ENCODE assay signal across 8 mouse cellular contexts in the genomic region with DNA sequence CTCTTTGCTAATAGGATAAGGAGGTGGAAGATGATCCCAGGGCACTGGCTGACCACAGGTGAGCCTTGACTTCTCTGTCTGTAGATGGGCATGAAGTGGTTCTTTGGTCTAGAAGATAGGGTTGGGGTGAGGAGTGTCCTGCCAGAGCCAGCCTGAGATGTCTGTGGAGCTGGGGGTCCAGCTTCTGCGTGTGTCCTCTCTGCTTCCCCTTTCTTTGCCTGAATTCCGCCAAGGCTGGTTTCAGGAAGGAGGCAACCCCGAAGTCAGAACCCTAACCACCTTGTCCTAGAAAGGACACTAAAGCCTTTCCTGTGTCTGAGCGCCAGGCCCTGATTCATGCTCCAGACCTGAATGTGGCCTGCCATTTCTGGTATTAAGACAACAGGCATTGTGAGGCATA. TPM values are rescaled to one million over a fixed set of nuclear protein-coding genes. Genes with fewer than 3 reads are reported as not detected.
A peak's percentile ranks its signal among the peaks of the same experiment; 100 is the strongest.
DNase-seq lines count a peak whose midpoint lies in the region; ATAC-seq and TF ChIP-seq lines count a peak whose summit lies in the region.
"Had no signal": no experiment of that assay in that cellular context is flagged by ENCODE, and none has a peak within 500 bp of the region (broad histone marks: within the 10 kb centered on the region; RNA-seq: fewer than 3 reads in every experiment).

No protein-coding gene starts in this region.

- TF ChIP-seq CTCF in stomach, postnatal 0 days (IDR thresholded peaks at IDR 0.05; ENCODE audit: low read depth): no peak

- H3K4me3 ChIP-seq in hindbrain, embryonic 10.5 days: no peak overlapping the region
- H3K4me3 ChIP-seq in hindbrain, embryonic 11.5 days (ENCODE audit: low read depth, low read length): no peak overlapping the region
- H3K4me3 ChIP-seq in stomach, embryonic 14.5 days (ENCODE audit: low read depth, low read length): no peak overlapping the region
- H3K4me3 ChIP-seq in stomach, postnatal 0 days (ENCODE audit: low read depth, low read length): no peak overlapping the region
- no peak overlapping the region for H3K4me3 ChIP-seq in limb, embryonic 14.5 days (replicated peaks; ENCODE audit: low read length)
- H3K4me3 ChIP-seq: liver, embryonic 15.5 days had no signal

- no peak for DNase-seq in hindbrain, embryonic 10.5 days (ENCODE audit: low spot score)
- DNase-seq in hindbrain, embryonic 11.5 days (ENCODE audit: low spot score): no peak
- no peak for DNase-seq in stomach, postnatal 0 days (ENCODE audit: low spot score)
- no peak for DNase-seq in limb, embryonic 14.5 days (ENCODE audit: low spot score)
- DNase-seq in urinary bladder, postnatal 4 days (ENCODE audit: low spot score in 2 of 2): no peak
- DNase-seq in spleen, adult 18-20 months: no peak

- H3K4me2 ChIP-seq in hindbrain, embryonic 11.5 days (replicated peaks; ENCODE audit: low read depth, low read length): no peak overlapping the region
- no peak overlapping the region for H3K4me2 ChIP-seq in stomach, embryonic 14.5 days (replicated peaks; ENCODE audit: low read depth, low read length)
- H3K4me2 ChIP-seq in stomach, postnatal 0 days (replicated peaks; ENCODE audit: low read depth): no peak overlapping the region
- H3K4me2 ChIP-seq in limb, embryonic 14.5 days (replicated peaks; ENCODE audit: low read depth, low read length, severe bottlenecking): no peak overlapping the region
- H3K4me2 ChIP-seq: liver, embryonic 15.5 days had no signal

- H3K9me3 ChIP-seq in hindbrain, embryonic 10.5 days: no peaks in the 10 kb centered on the region
- H3K9me3 ChIP-seq in hindbrain, embryonic 11.5 days (ENCODE audit: control insufficient read depth, low read length): no peaks in the 10 kb centered on the region
- no peaks in the 10 kb centered on the region for H3K9me3 ChIP-seq in stomach, embryonic 14.5 days (ENCODE audit: control insufficient read depth, low read depth, low read length)
- H3K9me3 ChIP-seq in stomach, postnatal 0 days (ENCODE audit: control insufficient read depth, low read length): no peaks in the 10 kb centered on the region
- no peaks in the 10 kb centered on the region for H3K9me3 ChIP-seq in limb, embryonic 14.5 days (ENCODE audit: control insufficient read depth, low read length)
- H3K9me3 ChIP-seq: liver, embryonic 15.5 days had no signal

- no peak for TF ChIP-seq EP300 in stomach, postnatal 0 days (optimal IDR thresholded peaks at IDR 0.05)

- no peaks in the 10 kb centered on the region for H3K27me3 ChIP-seq in hindbrain, embryonic 10.5 days (ENCODE audit: insufficient read depth, poor library complexity, severe bottlenecking)
- H3K27me3 ChIP-seq in hindbrain, embryonic 11.5 days (ENCODE audit: control insufficient read depth, insufficient read depth, low read length): no peaks in the 10 kb centered on the region
- H3K27me3 ChIP-seq in stomach, embryonic 14.5 days (ENCODE audit: control insufficient read depth, insufficient read depth, low read length): no peaks in the 10 kb centered on the region
- H3K27me3 ChIP-seq in stomach, postnatal 0 days (ENCODE audit: control insufficient read depth, insufficient read depth, low read length): no peaks in the 10 kb centered on the region
- H3K27me3 ChIP-seq in limb, embryonic 14.5 days (ENCODE audit: control insufficient read depth, insufficient read depth, low read length): no peaks in the 10 kb centered on the region
- H3K27me3 ChIP-seq: liver, embryonic 15.5 days had no signal

- WGBS in hindbrain, embryonic 10.5 days: 85% methylated on average over 4 of the region's 4 CpGs
- WGBS in hindbrain, embryonic 11.5 days: 89% methylated on average over 4 of the region's 4 CpGs
- WGBS in stomach, embryonic 14.5 days: 92% methylated on average over 4 of the region's 4 CpGs
- WGBS in stomach, postnatal 0 days: 88% methylated on average over 4 of the region's 4 CpGs
- WGBS in limb, embryonic 14.5 days: 90% methylated on average over 4 of the region's 4 CpGs

- TF ChIP-seq POLR2A in limb, embryonic 14.5 days (IDR thresholded peaks at IDR 0.05; ENCODE audit: borderline replicate concordance, extremely low read depth, insufficient read depth, insufficient read length): no peak

- H3K4me1 ChIP-seq in hindbrain, embryonic 10.5 days (replicated peaks): peaks cover 47% of the 10 kb centered on the region
- no peaks in the 10 kb centered on the region; the same call in 1 of the 2 replicates for H3K4me1 ChIP-seq in hindbrain, embryonic 11.5 days (replicated peaks; ENCODE audit: control insufficient read depth, insufficient read depth, low read length)
- H3K4me1 ChIP-seq in stomach, embryonic 14.5 days (ENCODE audit: control insufficient read depth, insufficient read depth, low read length): peaks cover 12% of the 10 kb centered on the region
- no peaks in the 10 kb centered on the region; the same call in none of the 2 replicates for H3K4me1 ChIP-seq in stomach, postnatal 0 days (replicated peaks; ENCODE audit: control insufficient read depth, insufficient read depth)
- H3K4me1 ChIP-seq in limb, embryonic 14.5 days (ENCODE audit: control insufficient read depth, insufficient read depth, low read length): peaks cover 32% of the 10 kb centered on the region

- ATAC-seq in hindbrain, embryonic 11.5 days (ENCODE audit: low FRiP score): no peak
- no peak for ATAC-seq in stomach, embryonic 14.5 days (ENCODE audit: insufficient number of reproducible peaks, insufficient read depth, low FRiP score, low read depth)
- no peak for ATAC-seq in stomach, postnatal 0 days (ENCODE audit: low FRiP score, low TSS enrichment)
- ATAC-seq in limb, embryonic 14.5 days (ENCODE audit: low FRiP score, low read depth): no peak

- H3K27ac ChIP-seq in hindbrain, embryonic 10.5 days: peak overlapping the region; percentile 77
- no peak overlapping the region for H3K27ac ChIP-seq in hindbrain, embryonic 11.5 days (ENCODE audit: low read depth, low read length)
- peak overlapping the region; percentile 36; the same call in 1 of the 2 replicates for H3K27ac ChIP-seq in stomach, embryonic 14.5 days (ENCODE audit: low read length)
- H3K27ac ChIP-seq in stomach, postnatal 0 days (replicated peaks): no peak overlapping the region
- 0 out of 2 replicates have a peak overlapping the region, but pooled peaks have one; percentile 13 for H3K27ac ChIP-seq in limb, embryonic 14.5 days (replicated peaks; ENCODE audit: low read depth, low read length)
- H3K27ac ChIP-seq: liver, embryonic 15.5 days had no signal

- no peak overlapping the region for H3K9ac ChIP-seq in hindbrain, embryonic 11.5 days (ENCODE audit: low read depth, low read length)
- H3K9ac ChIP-seq in stomach, embryonic 14.5 days (replicated peaks; ENCODE audit: low read depth, low read length): no peak overlapping the region
- H3K9ac ChIP-seq in stomach, postnatal 0 days (ENCODE audit: low read length): no peak overlapping the region
- H3K9ac ChIP-seq in limb, embryonic 14.5 days (ENCODE audit: low read depth, low read length, severe bottlenecking): no peak overlapping the region
- H3K9ac ChIP-seq: liver, embryonic 15.5 days had no signal

- H3K36me3 ChIP-seq in hindbrain, embryonic 10.5 days: no peaks in the 10 kb centered on the region
- no peaks in the 10 kb centered on the region for H3K36me3 ChIP-seq in hindbrain, embryonic 11.5 days (ENCODE audit: control insufficient read depth, insufficient read depth, low read length)
- no peaks in the 10 kb centered on the region for H3K36me3 ChIP-seq in stomach, embryonic 14.5 days (ENCODE audit: control insufficient read depth, insufficient read depth, low read length)
- H3K36me3 ChIP-seq in stomach, postnatal 0 days (ENCODE audit: control insufficient read depth, insufficient read depth, low read length): no peaks in the 10 kb centered on the region
- H3K36me3 ChIP-seq in limb, embryonic 14.5 days (ENCODE audit: control insufficient read depth, insufficient read depth, low read length): no peaks in the 10 kb centered on the region
- H3K36me3 ChIP-seq: liver, embryonic 15.5 days had no signal

RNA-seq across cellular contexts. Expression of a gene that starts 48.8 kb away (rescaled TPM):
- 84.0 and 94.7 TPM in 2 replicates for polyA plus RNA-seq in hindbrain, embryonic 10.5 days (2016; fragmentation: Nextera tagmentation; extraction: Ambion mirVana)
- polyA plus RNA-seq in hindbrain, embryonic 11.5 days (2014; fragmentation: Nextera tagmentation; extraction: Ambion mirVana): 96.5 and 113 TPM in 2 replicates
- polyA plus RNA-seq in stomach, embryonic 14.5 days (2014; fragmentation: Nextera tagmentation; extraction: Ambion mirVana): 45.7 and 49.9 TPM in 2 replicates
- 11.8 and 12.2 TPM in 2 replicates for polyA plus RNA-seq in stomach, postnatal 0 days (2015; fragmentation: Nextera tagmentation; extraction: Ambion mirVana)
- polyA plus RNA-seq in limb, embryonic 14.5 days (2012; rRNA removed): 59.0 and 59.7 TPM in 2 replicates
- polyA plus RNA-seq in limb, embryonic 14.5 days (2014; fragmentation: Nextera tagmentation; extraction: Ambion mirVana): 45.2 and 46.9 TPM in 2 replicates

RNA-seq across cellular contexts. Expression of a gene that starts 54.0 kb away (rescaled TPM):
- 88.8 and 127 TPM in 2 replicates for polyA plus RNA-seq in hindbrain, embryonic 10.5 days (2016; fragmentation: Nextera tagmentation; extraction: Ambion mirVana)
- polyA plus RNA-seq in hindbrain, embryonic 11.5 days (2014; fragmentation: Nextera tagmentation; extraction: Ambion mirVana): 71.4 and 71.6 TPM in 2 replicates
- 105 and 107 TPM in 2 replicates for polyA plus RNA-seq in stomach, embryonic 14.5 days (2014; fragmentation: Nextera tagmentation; extraction: Ambion mirVana)
- 68.1 and 69.5 TPM in 2 replicates for polyA plus RNA-seq in stomach, postnatal 0 days (2015; fragmentation: Nextera tagmentation; extraction: Ambion mirVana)
- 79.8 and 105 TPM in 2 replicates for polyA plus RNA-seq in limb, embryonic 14.5 days (2012; rRNA removed)
- polyA plus RNA-seq in limb, embryonic 14.5 days (2014; fragmentation: Nextera tagmentation; extraction: Ambion mirVana): 103 and 109 TPM in 2 replicates

Comparison
In these comparisons a context has a peak if more than half of its experiments do, and no peak if none do; other contexts are left out.
1. H3K27ac ChIP-seq: peak in hindbrain, embryonic 10.5 days (single experiment), stomach, embryonic 14.5 days (single experiment) and limb, embryonic 14.5 days (single experiment); none in hindbrain, embryonic 11.5 days (single experiment) and stomach, postnatal 0 days (single experiment).